Mouse (Mus musculus) forebrain, embryonic 13.5 days (tissue): ENCODE measurements around the gene Sqstm1. TPM values are rescaled to one million over a fixed set of nuclear protein-coding genes. Genes with fewer than 3 reads are reported as not detected.

ENCODE experiments used
- ATAC-seq: fragments of 200-750 bp; cut with Nextera tagmentation; 2 replicates; pipeline ENCODE4 v1.8.0; 2017
- H3K27ac ChIP-seq: fragments of 300-500 bp; sonication (generic); 2 replicates; pipeline ENCODE4 v1.5.1; 2015; ENCODE audit warnings: inconsistent platforms, mild to moderate bottlenecking, moderate library complexity
- H3K27me3 ChIP-seq: fragments of 300-500 bp; sonication (generic); 2 replicates; pipeline ENCODE4 v1.6.1; 2015; ENCODE audit warnings: mild to moderate bottlenecking, inconsistent platforms
- H3K36me3 ChIP-seq: fragments of 300-500 bp; sonication (generic); 2 replicates; pipeline ENCODE4 v1.6.1; 2015; ENCODE audit warnings: mild to moderate bottlenecking, inconsistent platforms; ENCODE audit not compliant: poor library complexity, severe bottlenecking
- H3K4me1 ChIP-seq: fragments of 300-500 bp; sonication (generic); 2 replicates; pipeline ENCODE4 v1.6.1; 2015; ENCODE audit warnings: inconsistent platforms
- H3K4me2 ChIP-seq: fragments of 300-500 bp; sonication (generic); 2 replicates; pipeline ENCODE4 v1.6.1; 2015; ENCODE audit warnings: inconsistent platforms, mild to moderate bottlenecking, moderate library complexity
- H3K4me3 ChIP-seq: fragments of 300-500 bp; sonication (generic); 2 replicates; pipeline ENCODE4 v1.5.1; 2015; ENCODE audit warnings: mild to moderate bottlenecking, inconsistent platforms
- H3K9ac ChIP-seq: fragments of 300-500 bp; sonication (generic); 2 replicates; pipeline ENCODE4 v1.6.1; 2015; ENCODE audit warnings: mild to moderate bottlenecking, inconsistent platforms
- H3K9me3 ChIP-seq: fragments of 300-500 bp; sonication (generic); replicated peaks from 2 replicates; pipeline ENCODE4 v1.6.1; 2016; ENCODE audit warnings: inconsistent platforms
- WGBS: fragments of 180-500 bp; shearing (Covaris S2); methylation state at CpG from one replicate; pipeline ENCODE4 v1.1.7; 2015; 5-methylcytosine and 5-hydroxymethylcytosine counted together
- polyA plus RNA-seq: library from polyadenylated mRNA; unstranded; fragments of >200 nt; fragmentation: Nextera tagmentation; extraction: Ambion mirVana; gene quantifications from 2 replicates; pipeline ENCODE4 v1.2.1, GENCODE M21; 2015

The Sqstm1 gene
- polyA plus RNA-seq, 1 experiment from 2014 or later, result 194 TPM

- WGBS, result 22% methylated on average over 9 of the region's 9 CpGs
- Histone ChIP-seq H3K9me3 (no peaks in the 10 kb centered on the region), H3K9ac (0 out of 2 replicates have a peak overlapping the region, but pooled peaks have one; percentile 3), H3K4me2 (no peak overlapping the region), H3K27ac (no peak overlapping the region; the same call in 1 of the 2 replicates), H3K27me3 (no peaks in the 10 kb centered on the region), H3K36me3 (no peaks in the 10 kb centered on the region), H3K4me1 (peaks cover 23% of the 10 kb centered on the region; the same call in 1 of the 2 replicates), H3K4me3 (no peak overlapping the region)
- ATAC-seq, result no peak
Measured at GRCm38 (mm10) chr11:50215633-50216032, 5.0 kb upstream of the Sqstm1 start.

- Histone ChIP-seq H3K36me3 (no peaks in the 10 kb centered on the region), H3K4me3 (no peak overlapping the region), H3K9me3 (no peaks in the 10 kb centered on the region), H3K4me1 (peaks cover 24% of the 10 kb centered on the region; the same call in 1 of the 2 replicates), H3K27ac (no peak overlapping the region), H3K4me2 (no peak overlapping the region), H3K9ac (no peak overlapping the region), H3K27me3 (no peaks in the 10 kb centered on the region)
- ATAC-seq, result no peak
- 89% methylated on average over 6 of the region's 6 CpGs for WGBS
Measured at GRCm38 (mm10) chr11:50214631-50215030, 4.0 kb upstream of the Sqstm1 start.

- Histone ChIP-seq H3K9ac (no peak overlapping the region), H3K27me3 (no peaks in the 10 kb centered on the region), H3K36me3 (no peaks in the 10 kb centered on the region), H3K4me1 (peaks cover 34% of the 10 kb centered on the region), H3K4me2 (no peak overlapping the region), H3K27ac (no peak overlapping the region), H3K9me3 (no peaks in the 10 kb centered on the region), H3K4me3 (no peak overlapping the region)
- 66% methylated on average over 11 of the region's 11 CpGs for WGBS
- no peak for ATAC-seq
Measured at GRCm38 (mm10) chr11:50212848-50213758, 2.5 kb upstream of the Sqstm1 start.

- Histone ChIP-seq H3K4me3 (no peak overlapping the region), H3K36me3 (peaks cover 8% of the 10 kb centered on the region), H3K9me3 (no peaks in the 10 kb centered on the region), H3K9ac (no peak overlapping the region), H3K27ac (no peak overlapping the region), H3K27me3 (no peaks in the 10 kb centered on the region), H3K4me2 (no peak overlapping the region), H3K4me1 (peaks cover 34% of the 10 kb centered on the region)
- ATAC-seq, result no peak
- WGBS, result 78% methylated on average over 3 of the region's 3 CpGs
Measured at GRCm38 (mm10) chr11:50212060-50212739, 1.6 kb upstream of the Sqstm1 start.

GRCm38 (mm10) chr11:50211322-50212059 lies 864 bp upstream of the Sqstm1 start:
- peaks cover 15% of the 10 kb centered on the region for H3K36me3 ChIP-seq
- peak overlapping the region; percentile 68 for H3K4me2 ChIP-seq
- H3K4me1 ChIP-seq, result peaks cover 33% of the 10 kb centered on the region
- 0 out of 2 replicates have a peak overlapping the region, but pooled peaks have one; percentile 97 for H3K27ac ChIP-seq
- H3K9me3 ChIP-seq, result no peaks in the 10 kb centered on the region
- no peak for ATAC-seq
- no peaks in the 10 kb centered on the region for H3K27me3 ChIP-seq
- no peak overlapping the region for H3K9ac ChIP-seq
- peak overlapping the region; percentile 93 for H3K4me3 ChIP-seq
- 87% methylated on average over 3 of the region's 3 CpGs for WGBS

GRCm38 (mm10) chr11:50210101-50210504 lies 524 bp downstream of the Sqstm1 start:
- no peaks in the 10 kb centered on the region for H3K27me3 ChIP-seq
- H3K36me3 ChIP-seq, result peaks cover 29% of the 10 kb centered on the region
- peak; percentile 97 for ATAC-seq
- H3K27ac ChIP-seq, result peak overlapping the region; percentile 97
- no peaks in the 10 kb centered on the region for H3K9me3 ChIP-seq
- peak overlapping the region; percentile 93 for H3K4me3 ChIP-seq
- peak overlapping the region; percentile 68 for H3K4me2 ChIP-seq
- under 1% methylated on average over 24 of the region's 24 CpGs for WGBS
- H3K9ac ChIP-seq, result peak overlapping the region; percentile 91
- H3K4me1 ChIP-seq, result peaks cover 20% of the 10 kb centered on the region

GRCm38 (mm10) chr11:50208039-50208438 lies 2.6 kb downstream of the Sqstm1 start:
- Histone ChIP-seq H3K4me3 (no peak overlapping the region), H3K27ac (no peak overlapping the region), H3K9me3 (no peaks in the 10 kb centered on the region), H3K36me3 (peaks cover 48% of the 10 kb centered on the region), H3K4me1 (peaks cover 20% of the 10 kb centered on the region), H3K4me2 (no peak overlapping the region), H3K27me3 (no peaks in the 10 kb centered on the region), H3K9ac (no peak overlapping the region)
- ATAC-seq, result no peak
- WGBS, result 96% methylated on average over 5 of the region's 5 CpGs

GRCm38 (mm10) chr11:50207344-50207743 lies 3.3 kb downstream of the Sqstm1 start:
- Histone ChIP-seq H3K9ac (no peak overlapping the region), H3K27me3 (no peaks in the 10 kb centered on the region), H3K9me3 (no peaks in the 10 kb centered on the region), H3K4me2 (no peak overlapping the region), H3K27ac (no peak overlapping the region), H3K36me3 (peaks cover 55% of the 10 kb centered on the region), H3K4me3 (no peak overlapping the region), H3K4me1 (peaks cover 16% of the 10 kb centered on the region)
- WGBS, result 96% methylated on average over 14 of the region's 14 CpGs
- ATAC-seq, result no peak

- Histone ChIP-seq H3K9me3 (no peaks in the 10 kb centered on the region), H3K4me2 (no peak overlapping the region), H3K36me3 (peaks cover 68% of the 10 kb centered on the region), H3K9ac (no peak overlapping the region), H3K4me1 (peaks cover 14% of the 10 kb centered on the region), H3K27ac (no peak overlapping the region), H3K4me3 (no peak overlapping the region), H3K27me3 (no peaks in the 10 kb centered on the region)
- WGBS, result 91% methylated on average over 2 of the region's 2 CpGs
- no peak for ATAC-seq
Measured at GRCm38 (mm10) chr11:50206037-50206436, 4.6 kb downstream of the Sqstm1 start.

GRCm38 (mm10) chr11:50205434-50205833 lies 5.2 kb downstream of the Sqstm1 start:
- Histone ChIP-seq H3K9ac (no peak overlapping the region), H3K4me3 (no peak overlapping the region), H3K27ac (no peak overlapping the region), H3K27me3 (no peaks in the 10 kb centered on the region), H3K4me1 (peaks cover 11% of the 10 kb centered on the region), H3K36me3 (peaks cover 74% of the 10 kb centered on the region), H3K9me3 (no peaks in the 10 kb centered on the region), H3K4me2 (no peak overlapping the region)
- no peak for ATAC-seq
- WGBS, result 91% methylated on average over 3 of the region's 3 CpGs

- ATAC-seq, result no peak
Measured at GRCm38 (mm10) chr11:50203302-50203827, 7.3 kb downstream of the Sqstm1 start.

More at GRCm38 (mm10) chr11:50203302-50203827, 7.3 kb downstream of the Sqstm1 start:
- H3K27ac ChIP-seq, result no peak overlapping the region
- no peak overlapping the region for H3K4me3 ChIP-seq
- no peaks in the 10 kb centered on the region for H3K9me3 ChIP-seq
- no peaks in the 10 kb centered on the region for H3K27me3 ChIP-seq
- H3K36me3 ChIP-seq, result peaks cover 93% of the 10 kb centered on the region
- no peak overlapping the region for H3K9ac ChIP-seq
- 95% methylated on average over 9 of the region's 9 CpGs for WGBS
- H3K4me2 ChIP-seq, result no peak overlapping the region
- H3K4me1 ChIP-seq, result no peaks in the 10 kb centered on the region
